Mouse (Mus musculus) heart, adult 9 months (tissue): ENCODE results near the gene Rnase1.
"Not testable (repeated sequence)": the region's sequence is repeated elsewhere in the genome, so short reads cannot be mapped to it uniquely, and the experiment has no call there.

ENCODE experiments used
- DNase-seq, 2 experiments: peaks; one replicate each; pipeline ENCODE4 v3.0.0; 2022; ENCODE audit warnings: low spot score in 2 of 2

Rnase1 gene

GRCm38 (mm10) chr14:51146685-51147084 is at the start of gene Rnase1:
Gene Rnase1, minus strand, starts transcription at chr14:51146785.
- no peak for DNase-seq

GRCm38 (mm10) chr14:51195681-51196080 is 49.1 kb upstream of the Rnase1 start:
- DNase-seq: peak; percentile 65 to 80

GRCm38 (mm10) chr14:51181051-51181450 is 34.5 kb upstream of the Rnase1 start:
- DNase-seq: not testable (repeated sequence)

GRCm38 (mm10) chr14:51173843-51174242 is 27.3 kb upstream of the Rnase1 start:
- no peak for DNase-seq

- not testable (repeated sequence) for DNase-seq
Measured at GRCm38 (mm10) chr14:51172947-51173346, 26.4 kb upstream of the Rnase1 start.

GRCm38 (mm10) chr14:51172095-51172865 is 25.7 kb upstream of the Rnase1 start:
- peak in 1 of 2 experiments; percentile 15 for DNase-seq

GRCm38 (mm10) chr14:51166068-51166467 is 19.5 kb upstream of the Rnase1 start:
- DNase-seq: no peak

GRCm38 (mm10) chr14:51165435-51165834 is 18.9 kb upstream of the Rnase1 start:
- DNase-seq: no peak

- DNase-seq: not testable (repeated sequence)
Measured at GRCm38 (mm10) chr14:51163323-51163722, 16.7 kb upstream of the Rnase1 start.

GRCm38 (mm10) chr14:51161976-51162375 is 15.4 kb upstream of the Rnase1 start, which contains the start of gene Rnase2b:
Gene Rnase2b, plus strand, starts transcription at chr14:51162260.
- DNase-seq: not testable (repeated sequence)

- DNase-seq: no peak
Measured at GRCm38 (mm10) chr14:51157072-51157471, 10.5 kb upstream of the Rnase1 start.

- DNase-seq: no peak
Measured at GRCm38 (mm10) chr14:51156736-51157068, 10.1 kb upstream of the Rnase1 start.

- DNase-seq: no peak
Measured at GRCm38 (mm10) chr14:51156056-51156735, 9.6 kb upstream of the Rnase1 start.

- no peak for DNase-seq
Measured at GRCm38 (mm10) chr14:51152249-51152870, 5.8 kb upstream of the Rnase1 start.

GRCm38 (mm10) chr14:51150206-51150831 is 3.7 kb upstream of the Rnase1 start:
- no peak for DNase-seq

GRCm38 (mm10) chr14:51149164-51149563 is 2.6 kb upstream of the Rnase1 start:
- DNase-seq: no peak

- DNase-seq: no peak
Measured at GRCm38 (mm10) chr14:51148006-51148405, 1.4 kb upstream of the Rnase1 start.

GRCm38 (mm10) chr14:51145521-51145920 is 1.1 kb downstream of the Rnase1 start:
- no peak for DNase-seq

- DNase-seq: no peak
Measured at GRCm38 (mm10) chr14:51144451-51144850, 2.1 kb downstream of the Rnase1 start.

- no peak for DNase-seq
Measured at GRCm38 (mm10) chr14:51143937-51144336, 2.6 kb downstream of the Rnase1 start.

- peak; percentile 14 to 30 for DNase-seq
Measured at GRCm38 (mm10) chr14:51143287-51143686, 3.3 kb downstream of the Rnase1 start.

- no peak for DNase-seq
Measured at GRCm38 (mm10) chr14:51142568-51142967, 4.0 kb downstream of the Rnase1 start.
